Mouse (Mus musculus): ENCODE data around the gene Ccdc81. TPM values are rescaled to one million over a fixed set of nuclear protein-coding genes. Genes with fewer than 3 reads are reported as not detected.

Gene Ccdc81
- polyA plus RNA-seq, 1 experiment from 2014 or later: 0.11 TPM

DNA sequence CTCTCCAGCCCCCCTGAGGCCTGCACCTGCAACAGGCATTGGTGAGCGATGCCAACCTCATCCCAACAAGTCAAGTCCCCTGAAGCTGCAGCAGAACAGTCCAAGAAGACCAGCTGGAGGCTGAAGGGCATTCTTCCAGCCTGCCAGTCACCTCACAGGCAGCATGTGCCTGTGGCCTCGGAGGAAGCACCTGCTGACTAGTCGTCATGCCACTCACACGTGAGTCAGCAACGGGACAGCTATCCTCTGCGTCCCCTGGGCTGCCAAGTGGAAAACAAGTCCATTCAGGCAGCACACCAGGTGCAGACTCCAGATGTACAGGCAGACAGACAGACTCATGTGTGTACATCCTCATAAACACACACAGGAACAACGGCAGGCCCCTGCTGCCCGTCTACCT is 67.9 kb downstream of the Ccdc81 start:
- no peaks in the 10 kb centered on the region for H3K4me1 ChIP-seq

GRCm38 (mm10) chr7:89833521-89833920 is 69.9 kb downstream of the Ccdc81 start:
- 93% methylated on average over 8 of the region's 8 CpGs for WGBS
- H3K4me2 ChIP-seq (replicated peaks): no peak overlapping the region
- H3K9ac ChIP-seq (replicated peaks): no peak overlapping the region
- no peaks in the 10 kb centered on the region for H3K4me1 ChIP-seq
- ATAC-seq (ENCODE audit: low FRiP score, low read depth): no peak
- no peaks in the 10 kb centered on the region for H3K9me3 ChIP-seq
- no peak overlapping the region for H3K27ac ChIP-seq (replicated peaks)
- H3K36me3 ChIP-seq: no peaks in the 10 kb centered on the region
- no peaks in the 10 kb centered on the region for H3K27me3 ChIP-seq
- no peak overlapping the region for H3K4me3 ChIP-seq

More for the DNA sequence above, 67.9 kb downstream of the Ccdc81 start:
- no peak for ATAC-seq (ENCODE audit: low FRiP score, low read depth)
- WGBS: 82% methylated on average over 8 of the region's 8 CpGs
- no peak overlapping the region for H3K4me2 ChIP-seq (replicated peaks)
- no peaks in the 10 kb centered on the region for H3K27me3 ChIP-seq
- no peaks in the 10 kb centered on the region for H3K36me3 ChIP-seq
- H3K9ac ChIP-seq (replicated peaks): no peak overlapping the region
- no peak overlapping the region for H3K4me3 ChIP-seq
- no peaks in the 10 kb centered on the region for H3K9me3 ChIP-seq
- H3K27ac ChIP-seq (replicated peaks): no peak overlapping the region

DNA sequence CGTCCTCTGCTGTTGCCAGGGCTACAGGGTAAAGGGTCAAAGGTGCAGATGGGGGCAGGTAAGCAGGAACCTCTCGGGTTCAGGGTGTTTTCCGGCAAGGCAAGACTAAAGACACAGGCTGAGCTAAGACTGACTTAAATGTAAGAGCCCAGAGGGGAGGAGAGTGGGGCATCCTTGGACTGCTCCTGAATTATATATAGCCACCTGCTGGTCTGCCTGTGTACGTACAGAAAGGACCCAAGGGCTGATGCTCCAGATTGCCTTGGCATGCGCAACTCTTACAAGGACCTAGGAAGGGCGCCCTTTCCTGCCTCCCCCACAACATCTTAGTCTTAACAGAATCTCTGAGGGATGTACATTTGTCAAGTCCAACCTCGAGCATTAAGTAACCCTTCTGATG is 74.2 kb downstream of the Ccdc81 start:
- Histone ChIP-seq H3K36me3 (no peaks in the 10 kb centered on the region), H3K4me1 (no peaks in the 10 kb centered on the region), H3K27ac (replicated peaks) (no peak overlapping the region), H3K9me3 (no peaks in the 10 kb centered on the region), H3K27me3 (no peaks in the 10 kb centered on the region), H3K4me3 (no peak overlapping the region), H3K4me2 (replicated peaks) (no peak overlapping the region), H3K9ac (replicated peaks) (no peak overlapping the region)
- WGBS: 56% methylated on average over 7 of the region's 7 CpGs
- peak; percentile 56; the same call in 1 of the 2 replicates for ATAC-seq (ENCODE audit: low FRiP score, low read depth)

DNA sequence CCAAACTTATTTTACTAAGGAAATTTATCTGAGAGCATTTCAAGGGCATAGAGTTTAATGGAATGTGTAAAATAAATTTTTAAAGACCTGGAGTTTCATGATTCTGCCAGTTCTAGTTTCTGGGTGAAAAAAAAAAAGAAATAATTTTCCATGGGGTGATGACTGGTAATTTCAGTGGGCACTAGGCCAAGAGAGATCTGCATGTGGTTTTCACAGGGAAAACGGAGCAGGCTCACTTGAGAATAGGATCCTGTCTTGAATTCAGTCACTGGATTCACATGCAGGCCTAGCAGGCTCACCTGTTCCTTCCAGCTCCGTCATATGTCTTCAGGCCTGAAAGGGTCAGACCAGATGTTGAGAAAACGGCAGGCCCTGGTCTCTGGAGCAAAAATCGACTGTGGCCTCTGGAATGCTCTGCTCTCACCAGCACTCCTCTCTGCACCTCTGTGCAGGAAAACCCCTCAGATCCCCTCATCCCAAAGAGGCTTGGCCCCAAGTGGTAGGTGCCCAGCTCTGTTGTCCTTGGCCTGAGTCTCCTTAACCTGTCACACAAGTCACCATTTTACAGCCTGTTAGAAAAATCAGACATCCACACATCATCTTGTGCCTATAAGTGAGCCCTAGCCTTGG is 74.9 kb downstream of the Ccdc81 start:
- H3K27ac ChIP-seq (replicated peaks): no peak overlapping the region
- no peaks in the 10 kb centered on the region for H3K27me3 ChIP-seq
- no peaks in the 10 kb centered on the region for H3K4me1 ChIP-seq
- no peak overlapping the region for H3K4me3 ChIP-seq
- no peaks in the 10 kb centered on the region for H3K36me3 ChIP-seq
- no peak overlapping the region for H3K4me2 ChIP-seq (replicated peaks)
- no peak overlapping the region for H3K9ac ChIP-seq (replicated peaks)
- ATAC-seq (ENCODE audit: low FRiP score, low read depth): no peak
- WGBS: 85% methylated on average over 4 of the region's 4 CpGs
- H3K9me3 ChIP-seq: no peaks in the 10 kb centered on the region

Other genes starting within 250 kb of the Ccdc81 start
- 138 TPM in 2 replicates for gene Hikeshi, start 37.6 kb upstream of the Ccdc81 start, polyA plus RNA-seq (2016; fragmentation: Nextera tagmentation; extraction: Ambion mirVana)
- gene Eed, start 77.4 kb upstream of the Ccdc81 start, polyA plus RNA-seq (2016; fragmentation: Nextera tagmentation; extraction: Ambion mirVana): 73.7 and 79.5 TPM in 2 replicates
- gene Picalm, start 226.6 kb upstream of the Ccdc81 start, polyA plus RNA-seq (2016; fragmentation: Nextera tagmentation; extraction: Ambion mirVana): 44.5 and 53.2 TPM in 2 replicates

Data from midbrain, embryonic 12.5 days (tissue).